Mouse (Mus musculus) heart, postnatal 10 days (tissue): ENCODE results near the gene Elmo1. TPM values are rescaled to one million over a fixed set of nuclear protein-coding genes. Genes with fewer than 3 reads are reported as not detected.
A peak's percentile ranks its signal among the peaks of the same experiment; 100 is the strongest.

ENCODE experiments used
- DNase-seq, 2 experiments: peaks; one replicate each; pipeline ENCODE4 v3.0.0; 2021
- intact Hi-C: fragments of 180-260 bp; cut with DNase I; formaldehyde crosslinking; loops from one replicate; pipeline ENCODE4 v1.15.1; 2025
- total RNA-seq, 2 experiments: library from RNA; stranded (reverse); gene quantifications; 2 replicates each; pipeline ENCODE4 v1.2.3; 2021

The Elmo1 gene
- total RNA-seq, 2 experiments from 2014 or later: 20.2 to 20.4 TPM

DNA sequence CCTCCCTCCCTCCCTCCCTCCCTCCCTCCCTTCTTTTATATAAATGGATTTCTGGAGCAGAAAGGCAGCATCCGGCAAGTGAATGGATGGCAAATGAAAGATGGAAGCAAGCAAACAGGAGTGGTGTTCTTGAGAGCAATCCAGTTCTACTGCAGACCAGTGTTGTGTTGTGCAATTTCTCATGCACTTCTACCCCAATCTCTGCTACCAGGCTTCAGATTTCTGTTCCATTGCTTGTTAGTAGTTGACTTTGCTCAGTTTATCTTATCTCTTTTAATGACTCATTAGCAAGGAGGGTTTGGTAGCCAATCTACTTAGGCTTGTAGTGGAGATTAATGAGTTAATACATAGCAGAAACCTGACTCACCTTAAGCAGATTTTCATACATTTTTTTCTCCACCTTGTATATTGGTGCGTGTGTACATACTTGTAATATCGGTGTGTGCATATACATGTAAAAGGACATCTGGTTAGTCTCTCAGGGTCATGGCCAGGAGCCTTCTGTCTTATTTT is 209.7 kb downstream of the Elmo1 start:
- DNase-seq: no peak
- intact Hi-C loops: no loop called here

DNA sequence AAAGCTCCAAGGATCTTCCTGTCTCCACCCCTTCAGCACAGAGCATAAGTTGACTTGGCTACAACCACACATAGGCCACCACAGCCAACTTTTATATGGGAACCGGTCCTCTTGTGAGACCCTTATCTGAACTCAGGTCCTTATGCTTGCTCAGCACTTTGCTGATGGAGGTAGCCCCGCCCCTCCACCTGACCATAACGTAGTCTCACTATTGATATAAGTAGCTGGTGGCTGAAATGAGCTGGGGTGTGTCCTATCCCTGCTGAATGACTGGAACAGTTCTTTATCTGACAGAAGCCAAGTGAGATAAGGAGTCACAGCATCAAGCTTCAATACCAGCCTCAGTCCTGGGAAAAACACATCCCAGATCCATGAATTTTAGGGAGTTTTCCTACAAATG is 210.2 kb downstream of the Elmo1 start:
- intact Hi-C loops: no loop called here
- no peak for DNase-seq

DNA sequence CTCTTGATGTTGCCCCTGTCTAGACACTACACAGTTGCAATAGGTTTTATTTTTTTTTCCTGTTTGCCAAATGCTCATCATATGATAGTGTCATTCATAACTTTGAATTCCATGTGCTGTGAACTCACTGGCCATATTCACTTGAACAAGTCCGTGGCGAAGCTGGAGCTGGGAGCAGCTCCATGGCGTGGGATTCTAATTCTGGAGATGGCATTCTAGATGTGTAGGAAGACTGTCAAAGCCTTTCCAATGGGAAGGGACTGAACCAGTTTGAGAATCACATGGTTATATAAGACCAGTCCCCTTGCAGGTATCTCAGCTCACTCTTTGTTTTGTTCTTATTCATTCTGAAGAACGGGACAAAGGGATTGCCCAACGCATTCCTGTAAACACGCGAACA is 211.4 kb downstream of the Elmo1 start:
- intact Hi-C loops: no loop called here

DNA sequence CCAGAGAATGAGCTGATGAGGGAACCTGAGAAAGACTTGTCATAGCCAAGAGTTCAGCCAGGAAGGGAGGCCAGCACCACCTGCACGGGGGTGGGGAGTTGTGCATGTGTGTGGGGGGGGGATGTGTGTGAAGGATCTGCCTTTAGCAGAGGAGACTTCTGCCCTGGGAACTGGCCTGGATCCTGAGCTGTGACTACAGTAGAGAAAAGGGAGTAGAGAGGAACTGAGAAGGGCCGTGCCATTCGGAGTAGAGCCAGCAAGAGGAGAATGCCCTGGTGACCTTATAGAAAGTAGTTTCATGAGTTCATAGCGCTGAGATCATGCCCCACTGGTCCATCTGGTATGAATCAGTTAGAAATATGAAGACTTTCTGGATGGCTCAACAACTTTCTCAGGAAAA is 215.2 kb downstream of the Elmo1 start:
- intact Hi-C loops: no loop called here
- no peak for DNase-seq

More for the DNA sequence above, 211.4 kb downstream of the Elmo1 start:
- DNase-seq: no peak

DNA sequence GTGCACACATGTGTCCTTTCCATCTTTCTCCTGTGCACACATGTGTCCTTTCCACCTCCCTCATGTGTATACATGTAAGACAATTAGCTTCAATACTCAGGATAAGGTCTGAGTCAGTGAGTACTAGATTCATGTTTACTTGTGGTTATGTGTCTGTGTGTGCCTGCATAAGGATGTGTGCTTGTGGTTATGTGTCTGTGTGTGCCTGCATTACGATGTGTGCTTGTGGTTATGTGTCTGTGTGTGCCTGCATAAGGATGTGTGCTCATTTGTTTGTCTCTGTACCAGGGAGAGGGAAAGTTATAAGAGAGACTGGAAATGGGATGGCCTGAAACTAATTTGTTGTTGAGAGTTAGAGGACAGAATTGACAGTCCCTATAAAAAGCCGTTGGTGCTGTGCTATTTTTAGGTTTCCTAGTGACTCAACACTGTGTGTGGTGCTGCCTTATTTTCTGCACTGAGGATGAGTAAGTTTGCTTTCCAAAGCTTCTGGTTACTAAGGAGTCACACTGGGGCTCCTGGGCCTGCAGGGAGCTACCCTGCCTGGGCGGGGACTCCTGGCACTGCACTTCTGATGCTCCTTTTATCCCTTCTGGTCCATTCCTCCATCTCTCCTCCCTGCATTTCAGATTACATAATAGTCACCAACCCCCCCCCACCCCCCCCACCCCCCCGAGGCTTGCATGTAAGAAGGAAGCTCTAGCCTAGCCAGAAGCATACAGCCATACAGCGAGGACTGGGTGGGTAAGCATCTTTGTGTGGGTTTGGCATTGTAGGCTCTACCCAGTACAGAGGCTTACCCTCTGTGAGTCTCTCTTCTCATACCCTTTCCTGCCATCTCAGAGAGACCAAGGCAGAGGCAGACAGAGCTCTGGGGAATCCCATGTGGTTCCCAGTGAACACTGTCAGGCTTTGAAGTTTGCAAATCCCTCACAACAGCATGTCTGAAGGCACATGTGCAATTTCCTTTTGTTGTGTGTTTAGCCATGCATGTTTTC is 216.1 kb downstream of the Elmo1 start:
- DNase-seq: peak; percentile 20 to 35
- intact Hi-C loops: no loop called here

- intact Hi-C loops: no loop called here
- no peak for DNase-seq
Observed at GRCm38 (mm10) chr13:20307381-20307780, 217.0 kb downstream of the Elmo1 start.

GRCm38 (mm10) chr13:20311612-20312011 is 221.2 kb downstream of the Elmo1 start:
- peak; percentile 83 to 88 for DNase-seq
- intact Hi-C loops: loop anchor here (1.0 to 5.0 kb wide), 5 partner anchors 159 to 846 kb away; no protein-coding TSS in a partner anchor

GRCm38 (mm10) chr13:20313345-20313744 is 222.9 kb downstream of the Elmo1 start:
- intact Hi-C loops: loop anchor here (5.0 kb wide), 2 partner anchors 829 to 844 kb away; no protein-coding TSS in a partner anchor
- DNase-seq: no peak

DNA sequence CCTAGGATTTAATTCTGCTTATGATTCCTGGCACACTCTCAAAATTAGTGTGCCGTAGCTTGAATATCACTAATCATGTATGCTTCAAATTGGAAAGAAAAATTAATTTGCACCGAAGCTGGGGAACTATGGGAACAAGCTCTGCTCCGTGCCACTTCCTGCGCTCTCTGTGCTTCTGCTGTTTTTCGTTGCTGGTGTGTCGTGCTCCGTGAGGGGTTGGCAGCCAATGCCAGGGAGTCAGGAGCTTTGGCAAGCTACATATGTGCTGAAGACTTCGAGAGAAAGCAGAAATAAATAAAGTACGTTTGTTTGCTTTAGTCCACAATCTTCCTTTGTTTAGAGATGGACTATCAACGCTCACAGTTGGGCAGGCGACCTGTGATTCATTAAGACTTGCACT is 225.7 kb downstream of the Elmo1 start:
- intact Hi-C loops: no loop called here
- no peak for DNase-seq

- intact Hi-C loops: no loop called here
- DNase-seq: no peak
Observed at GRCm38 (mm10) chr13:20318615-20319219, 228.3 kb downstream of the Elmo1 start.

DNA sequence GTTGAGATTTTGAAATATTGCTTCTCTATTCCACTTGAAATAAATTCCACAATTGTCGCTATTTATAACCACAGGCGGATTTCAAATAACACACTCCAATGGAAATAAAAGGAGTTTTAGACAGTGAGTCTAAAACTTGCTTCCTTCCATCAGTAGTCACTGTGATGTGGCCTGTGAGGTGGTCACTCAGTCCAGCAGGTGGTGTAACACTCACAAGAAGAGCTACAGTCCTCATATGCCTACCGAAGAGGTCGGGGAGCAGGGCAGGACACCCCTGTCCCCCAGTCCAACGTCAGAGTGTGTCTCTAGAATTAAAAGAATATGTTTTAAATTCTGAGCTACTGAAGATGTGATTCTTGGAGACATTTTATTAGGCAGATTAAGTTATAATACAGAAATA is 229.8 kb downstream of the Elmo1 start:
- DNase-seq: no peak
- intact Hi-C loops: no loop called here

- intact Hi-C loops: no loop called here
- DNase-seq: no peak
Observed at GRCm38 (mm10) chr13:20323478-20323877, 233.1 kb downstream of the Elmo1 start.

DNA sequence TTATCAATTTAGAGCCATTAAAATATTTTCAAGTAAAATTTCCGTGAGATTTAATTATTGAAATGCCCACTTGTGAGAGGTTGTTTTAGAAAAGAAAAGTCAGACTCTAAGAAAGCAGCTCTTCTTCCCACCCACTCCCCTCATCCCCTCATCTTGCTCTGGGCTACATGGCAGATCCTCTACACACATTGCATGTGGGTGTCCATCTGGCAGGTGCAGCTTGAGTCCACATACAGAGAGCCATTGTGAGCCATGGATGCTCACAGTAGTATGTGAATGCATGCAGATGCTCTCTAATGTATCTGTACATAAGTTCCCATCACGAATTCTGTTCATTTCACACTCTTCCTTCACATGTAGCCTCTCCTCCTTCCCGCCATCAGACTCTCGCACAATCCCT is 236.7 kb downstream of the Elmo1 start:
- no peak for DNase-seq
- intact Hi-C loops: no loop called here

DNA sequence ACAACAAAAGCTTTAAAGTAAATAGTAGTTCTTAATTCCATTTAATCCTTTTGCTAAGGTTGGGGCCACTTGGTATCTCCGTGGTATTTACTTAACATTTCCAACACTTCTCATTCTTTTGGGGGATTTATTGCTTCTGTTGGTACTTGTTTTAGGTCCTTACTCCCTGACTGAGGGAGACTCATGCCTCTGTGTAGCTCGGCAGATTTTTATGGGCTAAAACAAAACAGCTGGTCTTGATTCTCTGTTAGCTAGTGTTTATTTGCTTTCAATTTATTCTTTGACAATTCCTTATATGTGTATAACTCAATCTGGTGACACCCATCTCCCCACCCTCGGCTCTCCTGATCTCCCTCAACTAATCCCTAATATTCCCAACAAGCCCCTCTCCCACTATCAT is 237.6 kb downstream of the Elmo1 start:
- intact Hi-C loops: no loop called here
- DNase-seq: no peak

- intact Hi-C loops: no loop called here
- DNase-seq: no peak
Observed at GRCm38 (mm10) chr13:20328672-20329071, 238.3 kb downstream of the Elmo1 start.

DNA sequence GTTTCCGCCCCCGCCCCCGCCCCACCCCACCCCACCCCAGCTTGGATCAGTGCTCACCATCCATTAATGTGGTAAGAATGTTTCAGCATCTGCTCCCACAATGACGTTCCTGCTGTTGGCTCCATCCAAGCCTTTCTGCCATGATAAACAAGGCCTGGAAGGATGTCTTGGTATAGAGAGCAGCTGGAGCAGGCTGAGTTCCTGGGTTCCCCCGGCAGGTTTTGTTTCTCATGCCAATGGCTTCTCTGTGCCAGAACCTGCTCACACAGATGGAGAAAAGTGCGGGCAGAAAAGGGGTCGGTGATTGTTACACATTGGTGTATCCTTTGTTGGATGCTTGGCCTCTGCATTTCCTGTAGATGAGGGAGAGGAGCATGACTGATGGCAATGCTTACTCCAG is 240.6 kb downstream of the Elmo1 start:
- intact Hi-C loops: no loop called here
- DNase-seq: no peak

GRCm38 (mm10) chr13:20335051-20335888 is 244.9 kb downstream of the Elmo1 start:
- intact Hi-C loops: no loop called here
- no peak for DNase-seq

- intact Hi-C loops: no loop called here
- DNase-seq: no peak
Observed at GRCm38 (mm10) chr13:20335889-20336497, 245.6 kb downstream of the Elmo1 start.

DNA sequence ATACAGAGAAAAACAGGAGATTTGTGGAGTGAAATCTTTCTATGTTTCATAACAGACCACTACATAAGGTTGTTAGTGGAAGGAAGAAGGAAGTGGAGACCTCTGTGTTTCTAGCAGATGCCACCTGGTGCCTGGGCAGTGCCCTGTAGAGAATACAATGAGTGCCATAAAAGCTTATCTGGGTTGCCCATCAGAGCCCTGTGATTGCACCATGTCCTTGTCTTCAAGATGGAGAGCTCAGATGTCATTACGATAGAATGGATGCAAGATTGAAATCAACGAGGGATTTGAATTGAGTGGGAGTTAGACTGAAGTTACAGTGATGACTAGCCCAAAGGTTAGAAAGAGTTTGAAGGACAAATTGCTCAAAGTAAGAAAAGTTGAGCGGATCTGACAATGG is 252.5 kb downstream of the Elmo1 start:
- DNase-seq: no peak
- intact Hi-C loops: no loop called here

DNA sequence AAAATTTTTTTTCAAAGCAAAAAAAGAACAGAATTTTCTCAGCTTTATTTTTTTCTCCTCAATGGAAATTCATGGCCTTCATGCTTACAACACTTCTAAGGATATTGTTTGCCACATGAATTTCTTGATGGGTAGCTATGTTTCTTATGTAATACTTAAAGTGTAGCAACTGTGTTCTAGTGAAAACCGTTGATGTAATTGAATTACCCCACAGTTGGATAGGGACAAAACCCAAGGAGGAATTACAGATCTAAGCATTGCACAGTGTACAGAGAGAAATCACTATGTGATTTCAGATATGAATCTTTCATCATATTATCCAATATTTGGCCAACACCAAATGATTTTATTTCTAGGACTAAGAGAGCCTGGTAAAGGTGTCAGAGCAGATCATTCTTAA is 259.4 kb downstream of the Elmo1 start:
- no peak for DNase-seq
- intact Hi-C loops: no loop called here
